Mouse (Mus musculus) lung, embryonic 14.5 days (tissue): ENCODE results near the gene Cdk18. TPM values are rescaled to one million over a fixed set of nuclear protein-coding genes. Genes with fewer than 3 reads are reported as not detected.

Source experiments
- ATAC-seq: fragments of 200-750 bp; cut with Nextera tagmentation; 2 replicates; pipeline ENCODE4 v1.8.0; 2017; ENCODE audit warnings: mild to moderate bottlenecking, moderate TSS enrichment, moderate library complexity; ENCODE audit not compliant: insufficient read depth
- DNase-seq: peaks from one replicate; pipeline ENCODE4 v3.0.0-alpha.2; 2015
- H3K27ac ChIP-seq: fragments of 300-500 bp; sonication (generic); 2 replicates; pipeline ENCODE4 v1.5.1; 2014; ENCODE audit warnings: low read depth, mild to moderate bottlenecking, moderate library complexity
- H3K27me3 ChIP-seq: fragments of 300-500 bp; sonication (generic); 2 replicates; pipeline ENCODE4 v1.6.1; 2014; ENCODE audit warnings: low read length, control low read depth; ENCODE audit not compliant: insufficient read depth
- H3K36me3 ChIP-seq: fragments of 300-500 bp; sonication (generic); 2 replicates; pipeline ENCODE4 v1.6.1; 2014; ENCODE audit warnings: control low read depth; ENCODE audit not compliant: insufficient read depth
- H3K4me1 ChIP-seq: fragments of 300-500 bp; sonication (generic); 2 replicates; pipeline ENCODE4 v1.6.1; 2014; ENCODE audit warnings: antibody characterized with exemption, control low read depth; ENCODE audit not compliant: insufficient read depth
- H3K4me2 ChIP-seq: fragments of 300-500 bp; sonication (generic); 2 replicates; pipeline ENCODE4 v1.6.1; 2014; ENCODE audit warnings: mild to moderate bottlenecking
- H3K4me3 ChIP-seq: fragments of 300-500 bp; sonication (generic); 2 replicates; pipeline ENCODE4 v1.5.1; 2014; ENCODE audit warnings: low read depth, low read length
- H3K9ac ChIP-seq: fragments of 300-500 bp; sonication (generic); 2 replicates; pipeline ENCODE4 v1.6.1; 2014
- H3K9me3 ChIP-seq: fragments of 300-500 bp; sonication (generic); 2 replicates; pipeline ENCODE4 v1.6.1; 2016; ENCODE audit warnings: low read depth, low read length, control low read depth
- CTCF ChIP-seq: IDR thresholded peaks from 2 replicates; pipeline ENCODE4 v1.5.1; 2016; ENCODE audit warnings: antibody characterized with exemption, low read depth
- WGBS: fragments of 180-500 bp; shearing (Covaris S2); extraction: QIAGEN DNeasy Blood & Tissue Kit; methylation state at CpG from one replicate; pipeline ENCODE4 v1.1.7; 2014; 5-methylcytosine and 5-hydroxymethylcytosine counted together
- polyA plus RNA-seq: library from polyadenylated mRNA; unstranded; fragments of >200 nt; fragmentation: Nextera tagmentation; extraction: Ambion mirVana; gene quantifications from 2 replicates; pipeline ENCODE4 v1.2.1, GENCODE M21; 2014

Cdk18 gene
- 7.3 and 8.0 TPM in 2 replicates for polyA plus RNA-seq

DNA sequence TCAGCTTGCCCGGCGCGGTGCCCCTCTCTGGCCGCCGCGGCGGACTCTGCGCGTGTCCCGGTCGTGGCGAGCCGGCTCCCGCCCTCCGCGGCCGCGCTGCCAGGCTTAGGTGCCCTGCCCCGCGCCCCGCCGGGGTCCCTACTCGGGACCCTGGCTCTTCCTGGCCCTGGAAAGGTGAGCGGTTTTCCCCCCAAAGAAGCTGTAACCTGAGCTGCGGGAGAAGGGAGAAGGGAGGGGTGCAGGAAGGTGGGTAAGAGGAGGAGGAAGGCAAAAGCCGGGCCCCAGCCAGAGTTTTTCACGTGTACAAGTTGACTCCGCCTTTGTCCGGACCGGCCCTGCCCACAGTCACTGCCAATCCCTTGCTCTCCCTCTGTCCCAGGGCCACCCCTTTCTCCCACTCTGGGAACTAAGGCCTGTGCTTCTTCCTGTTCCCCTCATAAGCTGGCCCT, at the start of gene Cdk18:
Cdk18 (minus strand) TSS at position 269 of the 449 bp plus-strand sequence.
- H3K27ac ChIP-seq, result 0 out of 2 replicates have a peak within 1 kb of the TSS, but pooled peaks have one; percentile 30
- H3K4me3 ChIP-seq, result peak within 1 kb of the TSS; percentile 63
- TF ChIP-seq CTCF, result no peak
- DNase-seq, result peak; percentile 85
- H3K9me3 ChIP-seq, result no peaks in the 10 kb centered on the region
- 0 out of 2 replicates have a peak, but pooled peaks cover 10% of the 10 kb centered on the region for H3K4me1 ChIP-seq
- H3K27me3 ChIP-seq, result no peaks in the 10 kb centered on the region
- ATAC-seq, result peak; percentile 93
- WGBS, result under 1% methylated on average over 30 of the region's 30 CpGs
- no peaks in the 10 kb centered on the region for H3K36me3 ChIP-seq
- peak within 1 kb of the TSS; percentile 60 for H3K9ac ChIP-seq
- H3K4me2 ChIP-seq, result peak within 1 kb of the TSS; percentile 97

DNA sequence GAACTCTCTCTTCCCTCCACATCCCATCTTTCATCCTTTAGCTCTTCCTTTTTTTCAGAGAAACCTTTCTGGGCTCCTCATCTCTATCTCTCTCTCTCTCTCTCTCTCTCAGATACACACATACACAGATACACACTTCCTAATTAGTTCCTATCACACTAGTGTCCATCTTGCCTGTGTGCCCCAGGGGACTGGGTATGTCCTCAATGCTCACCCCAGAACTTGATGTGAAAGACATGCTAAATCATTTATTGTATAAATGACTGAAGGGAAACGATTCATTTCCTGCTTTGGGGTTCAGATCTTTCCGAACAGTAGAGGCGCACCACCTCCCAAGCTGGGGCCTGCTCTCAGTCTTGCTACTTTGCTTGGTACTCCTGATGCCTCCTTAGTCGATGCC, 49.7 kb upstream of the Cdk18 start:
- Histone ChIP-seq H3K27me3 (peaks cover 67% of the 10 kb centered on the region), H3K4me2 (no peak overlapping the region), H3K9ac (no peak overlapping the region), H3K4me3 (no peak overlapping the region), H3K36me3 (no peaks in the 10 kb centered on the region), H3K27ac (no peak overlapping the region), H3K4me1 (no peaks in the 10 kb centered on the region), H3K9me3 (no peaks in the 10 kb centered on the region)
- WGBS, result 48% methylated on average over 4 of the region's 4 CpGs
- TF ChIP-seq CTCF, result no peak
- ATAC-seq (no peak), DNase-seq (no peak)

DNA sequence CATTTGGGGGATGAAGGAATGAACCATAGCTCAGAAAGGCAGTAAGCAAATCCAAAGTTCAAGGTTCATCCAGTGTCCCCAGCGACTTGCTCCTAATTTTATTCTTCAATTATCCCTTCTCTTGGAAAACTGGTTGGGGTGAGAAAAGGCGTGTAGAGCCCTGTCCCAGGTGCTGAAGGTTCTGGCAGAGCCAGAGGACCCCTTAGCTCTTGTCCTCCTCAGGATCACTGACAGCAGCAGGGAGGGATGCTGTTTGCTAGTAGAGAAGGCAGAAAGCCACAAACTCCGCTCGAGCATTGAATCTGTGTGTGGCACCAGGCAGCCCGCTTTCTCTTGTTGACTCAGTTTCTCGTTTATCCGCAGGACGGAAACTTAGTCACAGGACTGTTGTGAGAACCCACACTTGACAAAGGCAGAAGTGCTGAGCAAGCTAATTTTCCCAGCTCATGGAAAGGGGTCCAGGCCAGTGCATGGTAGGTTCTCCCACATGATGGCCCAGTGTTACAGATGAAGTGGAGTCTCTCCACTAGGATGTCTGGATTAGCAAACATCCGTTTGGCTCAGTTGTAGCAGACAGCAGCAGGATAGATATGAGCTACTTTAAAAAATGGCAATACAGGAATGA, 49.1 kb upstream of the Cdk18 start:
- Histone ChIP-seq H3K9me3 (no peaks in the 10 kb centered on the region), H3K27me3 (peaks cover 63% of the 10 kb centered on the region), H3K4me3 (no peak overlapping the region), H3K27ac (no peak overlapping the region), H3K36me3 (no peaks in the 10 kb centered on the region), H3K9ac (no peak overlapping the region), H3K4me1 (no peaks in the 10 kb centered on the region), H3K4me2 (no peak overlapping the region)
- ATAC-seq (no peak), DNase-seq (peak; percentile 62)
- no peak for TF ChIP-seq CTCF
- 25% methylated on average over 9 of the region's 9 CpGs for WGBS

DNA sequence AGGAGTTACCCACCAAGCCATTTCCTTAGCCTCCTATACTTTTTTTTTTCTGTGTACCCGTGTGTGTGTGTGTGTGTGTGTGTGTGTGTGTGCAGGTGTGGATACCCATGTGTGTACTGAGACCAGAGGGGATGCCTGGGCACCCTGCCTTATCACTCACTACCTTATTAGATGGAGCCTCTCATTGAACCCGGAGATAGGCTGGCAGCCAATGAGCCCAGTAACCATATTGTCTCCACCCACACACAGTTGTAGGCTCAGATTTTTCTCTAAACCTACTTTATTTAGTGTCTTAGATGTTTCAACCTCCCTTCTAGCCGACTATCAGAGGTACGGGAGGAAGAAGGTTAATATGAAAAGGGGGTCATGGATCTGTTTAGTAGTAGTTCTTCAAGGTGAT, 46.8 kb upstream of the Cdk18 start:
- no peak overlapping the region for H3K4me3 ChIP-seq
- H3K36me3 ChIP-seq, result no peaks in the 10 kb centered on the region
- ATAC-seq (no peak), DNase-seq (no peak)
- no peaks in the 10 kb centered on the region for H3K4me1 ChIP-seq
- no peak overlapping the region for H3K9ac ChIP-seq
- TF ChIP-seq CTCF, result no peak
- H3K9me3 ChIP-seq, result no peaks in the 10 kb centered on the region
- peaks cover 42% of the 10 kb centered on the region for H3K27me3 ChIP-seq
- WGBS, result 80% methylated on average over 4 of the region's 4 CpGs
- H3K27ac ChIP-seq, result no peak overlapping the region
- H3K4me2 ChIP-seq, result no peak overlapping the region

DNA sequence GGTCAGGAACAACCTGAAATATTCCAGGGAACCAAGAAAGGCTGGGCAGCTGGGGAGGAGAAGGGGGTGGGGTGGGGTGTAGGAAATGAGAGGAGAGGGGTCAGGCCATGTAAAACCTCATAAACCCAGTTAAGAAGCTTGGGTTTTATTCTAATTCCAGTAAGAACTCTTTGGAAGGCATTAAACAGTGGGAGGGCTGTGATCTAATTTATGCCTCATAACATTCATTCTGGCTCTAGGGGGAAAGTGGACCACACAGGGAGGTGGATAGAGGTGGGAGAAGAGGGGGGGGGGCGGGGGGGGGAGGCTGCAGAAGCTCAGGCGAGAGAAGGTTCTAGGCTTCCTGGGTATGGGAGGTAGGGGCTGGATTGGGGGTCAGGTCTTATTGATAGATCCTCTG, 32.1 kb upstream of the Cdk18 start:
- no peak for ATAC-seq
- 4% methylated on average over 2 of the region's 2 CpGs for WGBS
- H3K36me3 ChIP-seq, result no peaks in the 10 kb centered on the region

DNA sequence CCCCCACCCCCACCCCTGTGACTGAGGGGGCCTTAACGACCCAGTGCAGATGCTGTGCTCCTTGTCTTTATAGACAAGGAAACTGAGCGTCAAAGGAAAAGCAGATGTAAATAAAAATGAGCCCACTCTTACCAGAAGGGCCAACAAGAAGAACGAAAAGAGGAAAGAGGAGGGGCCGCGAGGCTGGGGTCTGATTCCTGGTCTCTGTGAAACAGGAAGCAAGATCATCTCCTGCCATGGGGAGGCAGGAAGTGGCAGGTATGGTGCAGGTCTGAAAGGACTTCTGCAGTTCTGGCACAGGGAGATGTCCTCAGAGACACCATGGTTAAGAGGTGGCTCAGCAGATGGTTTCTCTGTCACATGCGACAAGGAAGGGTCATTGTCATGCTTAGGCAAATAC, 31.2 kb upstream of the Cdk18 start:
- DNase-seq, result no peak
- no peak overlapping the region for H3K27ac ChIP-seq
- no peak for TF ChIP-seq CTCF
- peaks cover 12% of the 10 kb centered on the region; the same call in 1 of the 2 replicates for H3K4me1 ChIP-seq
- H3K4me2 ChIP-seq, result no peak overlapping the region
- no peaks in the 10 kb centered on the region for H3K36me3 ChIP-seq
- no peaks in the 10 kb centered on the region for H3K9me3 ChIP-seq
- no peak overlapping the region for H3K4me3 ChIP-seq
- no peak overlapping the region for H3K9ac ChIP-seq
- no peak for ATAC-seq
- 34% methylated on average over 6 of the region's 6 CpGs for WGBS
- no peaks in the 10 kb centered on the region for H3K27me3 ChIP-seq

More for the DNA sequence above, 32.1 kb upstream of the Cdk18 start:
- peaks cover 12% of the 10 kb centered on the region; the same call in 1 of the 2 replicates for H3K4me1 ChIP-seq
- H3K27ac ChIP-seq, result no peak overlapping the region
- no peak for TF ChIP-seq CTCF
- H3K9me3 ChIP-seq, result no peaks in the 10 kb centered on the region
- no peak overlapping the region for H3K4me2 ChIP-seq
- H3K27me3 ChIP-seq, result no peaks in the 10 kb centered on the region
- no peak overlapping the region for H3K4me3 ChIP-seq
- H3K9ac ChIP-seq, result no peak overlapping the region
- no peak for DNase-seq

DNA sequence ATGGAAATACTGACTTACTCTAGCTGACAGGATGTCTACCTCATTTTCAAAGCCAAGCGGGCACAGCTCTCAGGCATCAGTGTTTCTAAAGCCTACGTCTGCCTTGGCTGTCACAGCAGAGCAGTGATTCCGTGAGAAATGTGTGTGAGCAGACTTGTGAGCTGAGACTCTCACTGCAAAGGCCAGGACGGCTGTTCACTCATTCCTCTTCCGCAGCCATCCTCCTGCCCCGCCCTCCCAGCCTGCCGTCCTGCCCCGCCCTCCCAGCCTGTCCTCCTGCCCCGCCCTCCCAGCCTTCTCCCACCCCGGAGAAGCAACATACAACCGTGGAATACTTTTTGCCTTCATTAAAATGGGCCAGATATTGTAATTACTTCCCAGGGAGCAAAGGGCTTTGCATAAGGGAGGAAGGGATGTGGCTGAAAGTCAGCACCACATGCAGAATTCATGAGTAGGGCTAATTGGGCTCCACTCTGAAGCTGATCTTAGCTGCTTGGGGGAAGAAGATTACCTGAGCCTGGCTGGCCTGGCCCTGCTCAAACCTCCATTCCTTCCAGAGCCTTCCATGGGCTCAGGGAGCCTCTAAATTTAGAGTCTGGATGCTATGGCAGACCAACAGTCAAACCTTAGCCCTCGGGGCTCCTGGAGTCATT, 28.8 kb upstream of the Cdk18 start:
- 7% methylated on average over 12 of the region's 12 CpGs for WGBS
- Histone ChIP-seq H3K27me3 (no peaks in the 10 kb centered on the region), H3K9ac (peak overlapping the region; percentile 36), H3K4me1 (peaks cover 12% of the 10 kb centered on the region; the same call in 1 of the 2 replicates), H3K9me3 (no peaks in the 10 kb centered on the region), H3K4me3 (peak overlapping the region; percentile 15; the same call in 1 of the 2 replicates), H3K4me2 (peak overlapping the region; percentile 54), H3K36me3 (no peaks in the 10 kb centered on the region), H3K27ac (no peak overlapping the region)
- peak; percentile 55 for DNase-seq
- no peak for TF ChIP-seq CTCF
- peak; percentile 39; the same call in 1 of the 2 replicates for ATAC-seq
